Mouse (Mus musculus) cortical plate, adult 2 months (tissue): ENCODE measurements at regions not wholly inside any gene's neighbourhood (a gene's known extent, or its start where the extent isn't known, plus 50 kb on each side); places are given as distances from the start of the nearest gene placed in this dataset.

ENCODE experiments used
- CTCF ChIP-seq: fragments of 200-500 bp; IDR thresholded peaks from 2 replicates; pipeline ENCODE4 v1.5.1; 2011; ENCODE audit warnings: mild to moderate bottlenecking, control low read depth, low read length; ENCODE audit not compliant: insufficient read depth; ENCODE audit errors: extremely low read depth
- POLR2A ChIP-seq: fragments of 200-500 bp; IDR thresholded peaks from 2 replicates; pipeline ENCODE4 v1.6.1; 2011; ENCODE audit warnings: mild to moderate bottlenecking, low read length, control low read depth; ENCODE audit not compliant: insufficient read depth; ENCODE audit errors: extremely low read depth

- TF ChIP-seq CTCF (no peak), POLR2A (no peak)
These were observed 220.5 kb upstream of the Sp4 start for GRCm38 (mm10) chr12:118521770-118522169.
